Mouse (Mus musculus): Measurements from ENCODE around the gene Mrap2.

Gene Mrap2

GRCm38 (mm10) chr9:87182231-87182630 is 38.1 kb downstream of the Mrap2 start:
- DNase-seq = no peak

GRCm38 (mm10) chr9:87187336-87187735 is 43.2 kb downstream of the Mrap2 start:
- no peak for DNase-seq

GRCm38 (mm10) chr9:87193721-87194120 is 49.6 kb downstream of the Mrap2 start:
- DNase-seq = no peak

DNA sequence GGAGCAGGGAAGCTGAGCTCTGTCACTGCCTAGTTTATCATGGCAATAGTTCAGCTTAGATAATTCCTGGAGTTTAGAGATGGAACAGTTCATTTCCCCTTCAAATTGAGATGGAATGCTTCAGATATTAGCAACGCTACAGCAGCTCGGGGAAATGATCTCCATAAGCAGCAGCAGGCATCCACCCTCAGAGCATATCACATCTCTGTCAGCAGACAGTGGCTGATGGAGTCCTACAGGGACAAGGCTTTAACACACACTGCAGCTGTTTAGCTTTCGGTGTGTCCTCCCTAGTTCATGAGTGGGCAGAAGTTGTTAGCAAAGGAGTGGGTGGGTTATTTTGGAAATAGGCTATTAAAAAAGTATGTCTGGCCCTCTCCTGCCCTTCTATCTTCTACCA is 53.2 kb downstream of the Mrap2 start:
- no peak for DNase-seq

- no peak for DNase-seq
These were observed 53.9 kb downstream of the Mrap2 start for GRCm38 (mm10) chr9:87198036-87198435.

DNA sequence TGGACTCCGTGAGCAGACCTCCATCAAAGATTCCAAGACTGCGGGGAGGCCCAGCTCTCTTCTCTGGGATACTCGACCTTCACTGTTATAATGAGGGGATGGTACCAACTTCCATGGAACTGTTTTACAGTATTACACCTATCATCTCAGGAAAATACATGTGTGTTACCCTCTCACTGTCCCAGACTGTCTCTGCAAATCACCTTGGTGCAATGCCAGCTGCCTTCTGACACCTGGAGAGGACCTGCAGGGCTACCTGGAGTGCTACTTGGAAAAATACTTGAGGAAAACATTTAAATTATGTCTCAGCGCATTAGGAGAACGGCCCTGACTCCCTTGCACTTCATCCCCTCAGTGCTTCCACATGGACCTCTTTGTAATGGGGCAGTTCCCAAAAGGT is 56.3 kb downstream of the Mrap2 start:
- DNase-seq = no peak

GRCm38 (mm10) chr9:87200919-87201318 is 56.8 kb downstream of the Mrap2 start:
- no peak for DNase-seq

GRCm38 (mm10) chr9:87202431-87202830 is 58.3 kb downstream of the Mrap2 start:
- DNase-seq = no peak

GRCm38 (mm10) chr9:87210830-87211339 is 66.8 kb downstream of the Mrap2 start:
- no peak for DNase-seq

GRCm38 (mm10) chr9:87213204-87213603 is 69.1 kb downstream of the Mrap2 start:
- no peak for DNase-seq

All from lung, postnatal 4 days (tissue).